Mouse (Mus musculus): ENCODE data around the gene Gm20388. TPM values are rescaled to one million over a fixed set of nuclear protein-coding genes. Genes with fewer than 3 reads are reported as not detected.

The Gm20388 gene
- polyA plus RNA-seq, 1 experiment from 2014 or later = 12.4 TPM

DNA sequence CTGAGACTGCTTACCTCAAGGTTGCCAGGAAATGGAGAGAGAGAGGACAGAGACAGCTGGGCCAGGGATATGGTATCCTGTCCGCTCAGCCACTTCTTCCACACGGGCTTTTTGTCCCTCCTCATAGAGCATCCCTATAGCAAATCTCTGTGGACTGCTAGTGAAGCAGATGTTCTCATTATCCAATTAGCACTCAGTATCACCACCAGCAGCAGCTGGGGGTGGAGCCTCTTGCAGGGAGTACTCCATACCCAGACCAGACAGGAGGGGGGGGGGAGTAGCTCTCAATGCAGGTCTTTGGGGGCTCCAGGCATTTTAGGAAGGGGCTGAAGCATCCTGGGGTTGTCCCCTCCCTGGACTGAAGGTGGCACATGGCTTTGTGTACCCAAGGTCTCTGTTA is 2139.3 kb downstream of the Gm20388 start:
- Histone ChIP-seq H3K9ac (ENCODE audit: low read depth, low read length) (no peak overlapping the region), H3K27me3 (replicated peaks; ENCODE audit: control insufficient read depth, insufficient read depth, low read length) (no peaks in the 10 kb centered on the region), H3K4me3 (ENCODE audit: low read length) (no peak overlapping the region), H3K27ac (ENCODE audit: low read depth, low read length) (no peak overlapping the region), H3K9me3 (ENCODE audit: control insufficient read depth, low read length) (no peaks in the 10 kb centered on the region), H3K4me1 (ENCODE audit: control insufficient read depth, insufficient read depth, low read depth, low read length) (peaks cover 4% of the 10 kb centered on the region), H3K4me2 (ENCODE audit: low read length) (no peak overlapping the region), H3K36me3 (ENCODE audit: control insufficient read depth, insufficient read depth, low read length) (no peaks in the 10 kb centered on the region)
- 32% methylated on average over 2 of the region's 2 CpGs for WGBS
- ATAC-seq = no peak

DNA sequence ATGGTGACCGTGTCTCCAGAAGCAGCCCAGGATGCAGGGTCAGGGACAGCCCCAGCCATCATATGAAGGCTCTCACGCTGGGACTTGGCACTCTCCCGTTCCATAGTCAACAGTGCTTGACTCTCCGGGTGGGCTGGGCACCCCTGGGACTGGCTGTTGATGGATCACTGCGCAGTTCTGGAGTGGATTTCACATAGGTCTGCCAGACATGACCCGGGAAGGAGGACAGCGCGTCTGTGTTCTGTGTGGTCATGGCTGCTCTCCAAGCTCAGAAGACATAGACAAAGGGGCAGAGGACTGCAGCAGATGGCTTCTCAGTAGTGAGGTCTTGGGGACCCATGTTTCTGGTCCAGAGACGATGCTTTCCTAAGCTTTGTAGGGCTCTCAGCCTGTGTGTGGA is 2140.0 kb downstream of the Gm20388 start:
- H3K36me3 ChIP-seq (ENCODE audit: control insufficient read depth, insufficient read depth, low read length) = no peaks in the 10 kb centered on the region
- H3K27ac ChIP-seq (ENCODE audit: low read depth, low read length) = no peak overlapping the region
- no peak overlapping the region for H3K4me2 ChIP-seq (ENCODE audit: low read length)
- peaks cover 7% of the 10 kb centered on the region for H3K4me1 ChIP-seq (ENCODE audit: control insufficient read depth, insufficient read depth, low read depth, low read length)
- ATAC-seq = no peak
- no peaks in the 10 kb centered on the region for H3K9me3 ChIP-seq (ENCODE audit: control insufficient read depth, low read length)
- WGBS = 89% methylated on average over 9 of the region's 9 CpGs
- H3K27me3 ChIP-seq (replicated peaks; ENCODE audit: control insufficient read depth, insufficient read depth, low read length) = no peaks in the 10 kb centered on the region
- no peak overlapping the region for H3K9ac ChIP-seq (ENCODE audit: low read depth, low read length)
- H3K4me3 ChIP-seq (ENCODE audit: low read length) = no peak overlapping the region

DNA sequence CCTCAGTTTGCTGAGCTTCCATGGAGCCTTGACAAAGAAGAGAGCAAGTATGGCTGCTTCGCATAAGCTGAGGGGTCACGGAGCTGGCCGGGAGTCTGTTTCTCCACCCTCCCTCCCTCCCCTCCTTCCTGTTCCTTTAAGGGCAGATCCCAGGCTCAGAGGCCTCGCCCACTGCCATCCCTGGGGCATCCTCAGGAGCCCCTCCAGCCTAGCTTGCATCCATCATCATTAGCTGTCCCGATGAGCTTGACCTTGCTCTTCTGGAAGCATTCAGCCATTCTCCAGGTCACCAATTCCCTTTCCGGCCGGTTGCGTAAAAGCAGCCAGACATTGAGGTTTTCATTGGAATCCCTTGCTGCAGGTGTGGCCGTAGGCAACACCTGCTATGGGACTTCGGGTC is 2144.7 kb downstream of the Gm20388 start:
- no peaks in the 10 kb centered on the region for H3K36me3 ChIP-seq (ENCODE audit: control insufficient read depth, insufficient read depth, low read length)
- no peak overlapping the region for H3K4me2 ChIP-seq (ENCODE audit: low read length)
- H3K27ac ChIP-seq (ENCODE audit: low read depth, low read length) = no peak overlapping the region
- H3K27me3 ChIP-seq (replicated peaks; ENCODE audit: control insufficient read depth, insufficient read depth, low read length) = no peaks in the 10 kb centered on the region
- no peak overlapping the region for H3K4me3 ChIP-seq (ENCODE audit: low read length)
- no peak overlapping the region for H3K9ac ChIP-seq (ENCODE audit: low read depth, low read length)
- no peak for ATAC-seq
- 47% methylated on average over 10 of the region's 10 CpGs for WGBS
- H3K4me1 ChIP-seq (ENCODE audit: control insufficient read depth, insufficient read depth, low read depth, low read length) = peaks cover 7% of the 10 kb centered on the region
- H3K9me3 ChIP-seq (ENCODE audit: control insufficient read depth, low read length) = no peaks in the 10 kb centered on the region

DNA sequence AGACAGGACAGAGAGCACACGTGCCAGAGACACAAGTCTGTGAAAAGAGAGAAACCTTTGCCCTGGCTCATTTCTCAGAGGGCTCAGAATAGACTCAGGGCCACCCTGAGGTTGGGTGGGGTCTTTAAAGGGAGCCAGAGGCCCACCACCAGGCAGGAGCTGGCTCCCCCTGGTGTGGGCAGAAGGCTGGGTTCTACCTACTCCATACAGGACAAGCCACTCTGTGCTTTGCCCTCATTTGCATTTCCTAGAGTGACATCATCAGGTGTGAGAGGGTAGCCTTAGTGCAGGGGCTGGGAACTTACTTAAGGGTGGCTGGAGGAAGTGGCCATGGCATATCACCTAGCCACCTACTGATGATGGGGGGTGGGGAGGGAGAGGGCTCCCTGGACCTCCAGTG is 2145.5 kb downstream of the Gm20388 start:
- no peaks in the 10 kb centered on the region for H3K9me3 ChIP-seq (ENCODE audit: control insufficient read depth, low read length)
- no peaks in the 10 kb centered on the region for H3K36me3 ChIP-seq (ENCODE audit: control insufficient read depth, insufficient read depth, low read length)
- no peak for ATAC-seq
- H3K27me3 ChIP-seq (replicated peaks; ENCODE audit: control insufficient read depth, insufficient read depth, low read length) = no peaks in the 10 kb centered on the region
- H3K9ac ChIP-seq (ENCODE audit: low read depth, low read length) = no peak overlapping the region
- 45% methylated on average over 1 of the region's 1 CpGs for WGBS
- H3K4me1 ChIP-seq (ENCODE audit: control insufficient read depth, insufficient read depth, low read depth, low read length) = peaks cover 7% of the 10 kb centered on the region
- no peak overlapping the region for H3K4me3 ChIP-seq (ENCODE audit: low read length)
- H3K4me2 ChIP-seq (ENCODE audit: low read length) = no peak overlapping the region
- H3K27ac ChIP-seq (ENCODE audit: low read depth, low read length) = no peak overlapping the region

DNA sequence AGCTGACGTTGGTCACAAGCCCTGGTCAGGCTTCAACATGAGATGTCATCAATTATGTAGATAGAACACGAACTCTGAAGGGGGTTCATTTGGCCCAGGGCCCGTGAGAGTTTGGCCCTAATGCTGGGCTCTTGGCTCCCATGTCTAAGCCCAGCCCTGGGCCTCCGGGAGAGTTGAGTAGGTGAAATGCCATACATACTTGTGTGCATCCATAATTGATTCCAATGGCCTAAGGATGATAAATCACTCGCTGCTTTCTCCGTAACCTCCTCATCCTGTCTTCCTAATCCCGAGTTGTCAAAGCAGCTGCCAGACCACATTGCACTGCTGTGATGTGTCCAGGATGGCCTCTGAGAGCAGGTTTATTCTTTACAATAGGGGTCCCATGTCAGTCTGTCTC is 2146.2 kb downstream of the Gm20388 start:
- H3K9me3 ChIP-seq (ENCODE audit: control insufficient read depth, low read length) = no peaks in the 10 kb centered on the region
- H3K36me3 ChIP-seq (ENCODE audit: control insufficient read depth, insufficient read depth, low read length) = no peaks in the 10 kb centered on the region
- H3K4me1 ChIP-seq (ENCODE audit: control insufficient read depth, insufficient read depth, low read depth, low read length) = peaks cover 7% of the 10 kb centered on the region
- H3K4me2 ChIP-seq (ENCODE audit: low read length) = no peak overlapping the region
- ATAC-seq = no peak
- no peak overlapping the region for H3K9ac ChIP-seq (ENCODE audit: low read depth, low read length)
- H3K4me3 ChIP-seq (ENCODE audit: low read length) = no peak overlapping the region
- 70% methylated on average over 7 of the region's 7 CpGs for WGBS
- no peak overlapping the region for H3K27ac ChIP-seq (ENCODE audit: low read depth, low read length)
- H3K27me3 ChIP-seq (replicated peaks; ENCODE audit: control insufficient read depth, insufficient read depth, low read length) = no peaks in the 10 kb centered on the region

DNA sequence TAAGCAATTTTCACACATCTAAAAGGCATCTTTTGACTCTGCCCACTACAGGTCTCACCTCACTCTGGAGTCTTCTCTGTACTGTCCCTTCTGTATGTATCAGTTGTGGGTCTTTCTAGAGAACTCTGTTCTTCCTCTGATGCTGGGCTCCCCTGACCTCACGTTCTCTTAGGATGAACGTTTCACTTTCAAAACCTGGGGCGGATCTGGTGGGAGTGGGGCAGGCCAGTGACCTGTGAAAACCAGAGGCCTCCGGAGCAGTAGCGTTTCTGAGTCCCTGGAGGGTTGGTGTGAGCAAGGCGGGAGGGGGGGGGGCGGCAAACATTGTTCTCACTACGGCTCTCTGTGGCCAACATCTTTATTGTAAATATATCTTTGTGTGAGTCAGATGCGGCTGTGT is 2147.9 kb downstream of the Gm20388 start:
- WGBS = 60% methylated on average over 9 of the region's 9 CpGs
- no peak for ATAC-seq
- Histone ChIP-seq H3K36me3 (ENCODE audit: control insufficient read depth, insufficient read depth, low read length) (no peaks in the 10 kb centered on the region), H3K9me3 (ENCODE audit: control insufficient read depth, low read length) (no peaks in the 10 kb centered on the region), H3K4me3 (ENCODE audit: low read length) (no peak overlapping the region), H3K9ac (ENCODE audit: low read depth, low read length) (no peak overlapping the region), H3K4me1 (ENCODE audit: control insufficient read depth, insufficient read depth, low read depth, low read length) (peaks cover 7% of the 10 kb centered on the region), H3K4me2 (ENCODE audit: low read length) (no peak overlapping the region), H3K27ac (ENCODE audit: low read depth, low read length) (no peak overlapping the region), H3K27me3 (replicated peaks; ENCODE audit: control insufficient read depth, insufficient read depth, low read length) (no peaks in the 10 kb centered on the region)

DNA sequence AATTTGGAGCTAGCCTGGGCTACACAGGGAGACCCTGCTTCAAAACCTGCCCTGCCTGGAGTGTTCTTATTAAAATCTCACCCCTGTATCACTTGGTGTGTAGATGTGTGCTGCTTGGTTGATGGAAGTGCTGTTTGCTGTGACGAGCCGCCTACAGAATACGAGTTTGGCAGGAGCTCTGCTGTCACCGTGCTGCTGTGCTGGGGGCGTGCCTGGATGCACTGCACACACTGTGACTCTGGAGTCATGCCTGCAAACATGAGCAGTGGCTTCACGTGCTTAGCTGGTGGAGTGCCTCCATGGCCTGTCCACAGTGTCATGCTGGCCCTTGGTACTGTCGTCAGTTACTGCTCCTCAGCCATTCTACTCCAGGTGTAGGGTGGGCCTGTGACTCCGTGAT is 2148.3 kb downstream of the Gm20388 start:
- no peaks in the 10 kb centered on the region for H3K27me3 ChIP-seq (replicated peaks; ENCODE audit: control insufficient read depth, insufficient read depth, low read length)
- no peak overlapping the region for H3K4me3 ChIP-seq (ENCODE audit: low read length)
- ATAC-seq = no peak
- no peaks in the 10 kb centered on the region for H3K36me3 ChIP-seq (ENCODE audit: control insufficient read depth, insufficient read depth, low read length)
- no peak overlapping the region for H3K27ac ChIP-seq (ENCODE audit: low read depth, low read length)
- no peaks in the 10 kb centered on the region for H3K9me3 ChIP-seq (ENCODE audit: control insufficient read depth, low read length)
- H3K4me1 ChIP-seq (ENCODE audit: control insufficient read depth, insufficient read depth, low read depth, low read length) = peaks cover 7% of the 10 kb centered on the region
- no peak overlapping the region for H3K4me2 ChIP-seq (ENCODE audit: low read length)
- no peak overlapping the region for H3K9ac ChIP-seq (ENCODE audit: low read depth, low read length)
- WGBS = 68% methylated on average over 8 of the region's 8 CpGs

DNA sequence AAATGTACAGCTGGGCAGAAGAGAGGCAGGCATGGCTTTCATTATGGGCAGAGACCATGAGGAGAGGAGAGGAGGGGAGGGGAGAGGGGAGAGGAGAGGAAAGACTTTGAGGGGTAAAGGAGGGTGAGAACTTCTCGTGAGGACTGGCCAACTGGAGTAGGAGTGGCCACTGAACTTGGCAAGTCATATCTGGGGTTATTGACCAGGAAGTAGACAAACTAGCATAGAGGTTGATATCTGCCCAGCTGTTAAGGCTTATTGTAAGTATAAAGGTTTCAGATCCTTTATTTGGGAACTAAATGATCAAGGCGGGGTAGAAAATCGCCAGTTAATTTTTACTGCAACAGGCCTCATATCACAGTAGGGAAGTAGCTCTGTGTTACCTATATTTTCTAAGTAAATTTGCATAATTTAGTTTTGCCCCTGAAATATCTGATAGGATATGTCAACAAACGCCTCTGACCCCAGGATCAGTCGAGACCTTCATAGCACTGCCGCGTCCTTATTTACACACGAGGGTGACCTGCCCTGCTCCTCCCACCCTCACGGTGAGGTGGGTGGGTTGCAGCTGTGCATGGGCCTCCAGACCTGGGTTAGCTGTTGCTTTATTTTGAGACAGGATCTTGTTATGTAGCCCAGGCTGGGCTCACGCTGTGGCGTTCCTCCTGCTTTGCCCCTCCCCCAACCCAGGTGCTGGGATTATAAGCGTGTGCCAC is 2152.0 kb downstream of the Gm20388 start:
- no peak overlapping the region for H3K4me3 ChIP-seq (ENCODE audit: low read length)
- H3K4me1 ChIP-seq (ENCODE audit: control insufficient read depth, insufficient read depth, low read depth, low read length) = no peaks in the 10 kb centered on the region
- ATAC-seq = no peak
- H3K4me2 ChIP-seq (ENCODE audit: low read length) = no peak overlapping the region
- H3K9ac ChIP-seq (ENCODE audit: low read depth, low read length) = no peak overlapping the region
- 83% methylated on average over 12 of the region's 12 CpGs for WGBS
- H3K27ac ChIP-seq (ENCODE audit: low read depth, low read length) = no peak overlapping the region
- no peaks in the 10 kb centered on the region for H3K27me3 ChIP-seq (replicated peaks; ENCODE audit: control insufficient read depth, insufficient read depth, low read length)
- no peaks in the 10 kb centered on the region for H3K9me3 ChIP-seq (ENCODE audit: control insufficient read depth, low read length)
- no peaks in the 10 kb centered on the region for H3K36me3 ChIP-seq (ENCODE audit: control insufficient read depth, insufficient read depth, low read length)

DNA sequence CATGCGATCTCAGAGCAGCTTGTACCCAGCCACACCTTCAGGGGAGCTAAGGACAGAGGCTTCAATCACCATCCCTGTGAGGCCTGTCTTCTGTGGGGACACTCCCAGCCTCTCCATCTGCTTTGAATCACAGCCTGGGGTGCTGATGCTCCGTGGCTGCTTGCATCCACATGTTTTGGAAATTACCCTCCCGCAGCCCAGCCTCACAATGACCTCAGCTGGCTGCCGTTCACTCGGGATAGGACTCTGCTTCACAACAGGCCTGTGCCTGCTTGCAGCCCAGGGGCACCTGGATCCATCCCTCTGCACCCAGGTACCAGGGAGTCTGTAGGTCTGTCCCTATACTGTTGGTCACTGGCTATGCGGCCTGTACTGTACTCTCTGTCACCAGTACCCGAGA is 2153.7 kb downstream of the Gm20388 start:
- Histone ChIP-seq H3K4me3 (ENCODE audit: low read length) (no peak overlapping the region), H3K36me3 (ENCODE audit: control insufficient read depth, insufficient read depth, low read length) (no peaks in the 10 kb centered on the region), H3K9me3 (ENCODE audit: control insufficient read depth, low read length) (no peaks in the 10 kb centered on the region), H3K27ac (ENCODE audit: low read depth, low read length) (no peak overlapping the region), H3K4me1 (ENCODE audit: control insufficient read depth, insufficient read depth, low read depth, low read length) (no peaks in the 10 kb centered on the region), H3K27me3 (replicated peaks; ENCODE audit: control insufficient read depth, insufficient read depth, low read length) (no peaks in the 10 kb centered on the region), H3K9ac (ENCODE audit: low read depth, low read length) (no peak overlapping the region), H3K4me2 (ENCODE audit: low read length) (no peak overlapping the region)
- ATAC-seq = no peak
- 65% methylated on average over 7 of the region's 7 CpGs for WGBS
